Mouse (Mus musculus) adrenal gland, adult 10 weeks (tissue): Measurements from ENCODE around the gene Plet1. TPM values are rescaled to one million over a fixed set of nuclear protein-coding genes. Genes with fewer than 3 reads are reported as not detected.

Experiments used
- polyA plus RNA-seq: library from polyadenylated mRNA; stranded (reverse); fragments of 350-450 nt; fragmentation: Illumina TruSeq; extraction: RNeasy Lipid Tissue Mini Kit (QIAGEN cat#74804); gene quantifications from one replicate; pipeline ENCODE4 v1.2.3, GENCODE M21; 2014; ENCODE audit warnings: low read depth, low replicate concordance

Plet1 gene
- 0.47 TPM for polyA plus RNA-seq

DNA sequence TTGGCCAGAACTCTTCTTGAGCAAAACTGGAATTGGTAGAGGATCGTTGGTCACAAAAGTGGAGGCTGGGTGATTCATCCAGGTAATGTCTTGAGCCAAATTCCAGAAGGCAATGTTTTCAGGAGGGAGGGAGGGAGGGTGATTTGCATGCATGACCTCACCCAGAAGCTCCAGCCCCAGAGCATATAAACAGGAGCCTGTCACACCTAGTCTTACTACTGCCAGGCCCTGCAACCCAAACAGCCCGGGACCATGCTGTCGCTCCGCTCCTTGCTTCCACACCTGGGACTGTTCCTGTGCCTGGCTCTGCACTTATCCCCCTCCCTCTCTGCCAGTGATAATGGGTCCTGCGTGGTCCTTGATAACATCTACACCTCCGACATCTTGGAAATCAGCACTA is at the start of gene Plet1:
Gene Plet1, plus strand, starts transcription at position 215 of the 400 bp plus-strand sequence.

DNA sequence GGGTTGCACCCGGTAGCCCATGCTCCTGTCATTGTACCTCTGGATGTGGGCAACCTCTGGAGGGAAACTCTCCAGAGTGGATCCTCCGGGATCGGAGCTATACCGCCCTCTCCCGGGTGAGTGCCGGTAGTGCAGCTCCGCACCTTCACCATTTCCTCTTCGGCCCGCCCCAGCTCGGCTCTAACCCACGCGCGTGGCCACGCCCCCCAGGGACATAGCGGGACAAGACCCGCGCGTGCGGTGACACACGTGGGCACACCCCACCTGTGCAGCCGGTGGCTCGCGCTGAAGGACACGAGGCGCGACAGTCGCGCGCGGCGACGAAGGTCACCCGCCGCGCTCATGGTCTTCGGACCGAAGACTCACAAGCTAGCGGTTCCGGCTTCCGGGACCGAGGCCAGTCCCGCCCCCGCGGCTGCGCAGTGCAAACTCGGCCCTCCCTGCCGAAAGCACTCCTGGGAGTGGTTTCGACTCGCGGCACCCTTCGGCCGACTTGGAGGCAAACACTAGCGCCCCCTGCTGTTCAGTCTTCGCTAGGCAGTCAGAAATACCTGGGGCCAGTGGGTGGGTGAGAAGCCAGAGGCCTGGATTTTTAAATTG is 34.1 kb downstream of the Plet1 start, which contains the start of gene Pts:
Gene Pts, minus strand, starts transcription at position 432 of the 600 bp plus-strand sequence.

DNA sequence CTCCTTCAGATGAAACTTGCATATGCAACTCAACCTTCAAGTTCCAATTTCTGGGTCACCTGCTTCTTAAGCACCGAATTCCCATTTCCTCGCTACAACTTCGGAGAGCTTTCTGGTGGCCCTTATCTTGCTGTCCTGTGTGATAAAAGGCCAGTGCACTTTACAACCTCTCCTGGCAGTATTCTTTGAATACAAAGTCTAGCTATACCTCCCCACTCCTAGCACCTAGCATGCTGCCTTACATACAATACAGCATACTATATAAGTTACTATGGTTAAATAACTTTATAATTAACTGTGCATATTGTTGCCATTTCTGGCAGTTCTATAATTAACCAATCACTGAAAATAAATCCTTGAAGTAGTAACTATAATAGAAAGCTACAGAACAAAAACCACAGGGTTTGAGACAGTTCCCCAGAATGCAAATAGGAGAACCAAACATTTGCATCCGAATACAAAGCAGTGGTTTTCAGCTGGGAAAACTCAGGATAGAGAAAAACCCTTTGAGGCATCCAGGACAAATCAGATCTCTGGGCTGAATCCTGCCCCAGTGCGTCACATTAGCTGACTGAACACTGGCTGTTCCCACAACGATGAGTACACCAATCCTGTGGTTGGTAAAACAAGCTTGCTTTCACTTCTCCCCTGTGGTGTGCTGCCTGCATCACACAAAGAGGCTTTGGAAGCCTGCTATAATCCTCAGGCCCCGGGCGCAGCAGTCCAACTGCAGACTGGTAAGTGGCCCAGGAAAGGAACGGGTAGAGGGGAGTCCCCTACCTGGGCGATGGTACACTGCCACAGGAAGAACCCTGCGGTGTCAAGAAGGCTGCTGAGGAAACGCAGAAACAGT is 60.1 kb downstream of the Plet1 start, which contains the start of gene Il18:
Gene Il18, plus strand, starts transcription at position 587 of the 853 bp plus-strand sequence.

DNA sequence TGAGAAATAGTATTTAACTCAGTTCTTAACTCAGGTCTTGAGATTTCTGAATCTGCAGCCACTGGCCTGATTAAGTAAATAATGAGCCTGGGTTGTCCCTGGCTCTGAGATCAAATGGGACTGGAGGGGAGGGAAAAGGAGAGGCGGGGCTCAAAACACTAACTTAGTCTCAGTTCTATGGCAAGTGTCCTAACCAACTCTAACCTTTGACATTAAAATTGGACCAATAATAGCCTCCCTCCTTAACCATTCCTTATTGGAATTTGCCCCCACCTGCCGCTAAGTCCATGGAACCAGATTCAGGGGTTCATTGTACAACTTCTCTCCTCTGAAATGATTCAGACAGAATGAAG is 60.7 kb downstream of the Plet1 start, which contains the start of gene Bco2:
Gene Bco2, minus strand, starts transcription at position 88 of the 353 bp plus-strand sequence.

Other genes with a start within 250 kb of the Plet1 start
- gene Rpl10-ps3, start 149.6 kb upstream of the Plet1 start, polyA plus RNA-seq: 135 TPM
- gene Pts, start 34.2 kb downstream of the Plet1 start, polyA plus RNA-seq: 169 TPM
- 18.4 TPM for gene Il18, start 60.3 kb downstream of the Plet1 start, polyA plus RNA-seq
- gene Bco2, start 60.7 kb downstream of the Plet1 start, polyA plus RNA-seq: 0.52 TPM
- gene Tex12, start 66.8 kb downstream of the Plet1 start, polyA plus RNA-seq: not detected
- 192 TPM for gene Sdhd, start 109.3 kb downstream of the Plet1 start, polyA plus RNA-seq
- 132 TPM for gene Timm8b, start 109.4 kb downstream of the Plet1 start, polyA plus RNA-seq
- gene Pih1d2, start 122.8 kb downstream of the Plet1 start, polyA plus RNA-seq: 6.1 TPM
- 107 TPM for gene Nkapd1, start 122.9 kb downstream of the Plet1 start, polyA plus RNA-seq
- 128 TPM for gene Dlat, start 165.3 kb downstream of the Plet1 start, polyA plus RNA-seq
- 10.2 TPM for gene Dixdc1, start 245.0 kb downstream of the Plet1 start, polyA plus RNA-seq